Mouse (Mus musculus): ENCODE data around the gene Phf21b. TPM values are rescaled to one million over a fixed set of nuclear protein-coding genes. Genes with fewer than 3 reads are reported as not detected.

The Phf21b gene
- polyA plus RNA-seq, 1 experiment from 2014 or later, result 0.48 TPM

- 72% methylated on average over 5 of the region's 5 CpGs for WGBS
- Histone ChIP-seq H3K9ac (no peak overlapping the region), H3K4me1 (peaks cover 17% of the 10 kb centered on the region), H3K9me3 (no peaks in the 10 kb centered on the region), H3K4me2 (replicated peaks) (no peak overlapping the region), H3K4me3 (no peak overlapping the region), H3K27me3 (peaks cover 4% of the 10 kb centered on the region; the same call in 1 of the 2 replicates), H3K36me3 (no peaks in the 10 kb centered on the region), H3K27ac (no peak overlapping the region)
- no peak for ATAC-seq (ENCODE audit: low FRiP score, low read depth)
Measured at GRCm38 (mm10) chr15:84811126-84811525, 44.7 kb downstream of the Phf21b start.

GRCm38 (mm10) chr15:84809275-84809952, 46.4 kb downstream of the Phf21b start:
- peaks cover 17% of the 10 kb centered on the region for H3K4me1 ChIP-seq
- peak; percentile 41; the same call in 1 of the 2 replicates for ATAC-seq (ENCODE audit: low FRiP score, low read depth)
- H3K36me3 ChIP-seq, result peaks cover 5% of the 10 kb centered on the region
- H3K4me2 ChIP-seq (replicated peaks), result peak overlapping the region; percentile 14; the same call in 1 of the 2 replicates
- WGBS, result 12% methylated on average over 21 of the region's 21 CpGs
- no peak overlapping the region for H3K27ac ChIP-seq
- H3K9me3 ChIP-seq, result no peaks in the 10 kb centered on the region
- peaks cover 4% of the 10 kb centered on the region; the same call in 1 of the 2 replicates for H3K27me3 ChIP-seq
- H3K4me3 ChIP-seq, result no peak overlapping the region
- peak overlapping the region; percentile 36; the same call in 1 of the 2 replicates for H3K9ac ChIP-seq

GRCm38 (mm10) chr15:84803685-84804084, 52.2 kb downstream of the Phf21b start:
- Histone ChIP-seq H3K4me3 (no peak overlapping the region), H3K4me1 (no peaks in the 10 kb centered on the region), H3K4me2 (replicated peaks) (no peak overlapping the region), H3K27me3 (no peaks in the 10 kb centered on the region), H3K9ac (no peak overlapping the region), H3K36me3 (peaks cover 16% of the 10 kb centered on the region), H3K27ac (no peak overlapping the region), H3K9me3 (no peaks in the 10 kb centered on the region)
- ATAC-seq (ENCODE audit: low FRiP score, low read depth), result no peak
- 51% methylated on average over 3 of the region's 3 CpGs for WGBS

GRCm38 (mm10) chr15:84800132-84800531, 55.7 kb downstream of the Phf21b start:
- WGBS, result 84% methylated on average over 5 of the region's 5 CpGs
- Histone ChIP-seq H3K9me3 (no peaks in the 10 kb centered on the region), H3K36me3 (peaks cover 36% of the 10 kb centered on the region), H3K4me2 (replicated peaks) (no peak overlapping the region), H3K27me3 (no peaks in the 10 kb centered on the region), H3K27ac (no peak overlapping the region), H3K9ac (no peak overlapping the region), H3K4me3 (no peak overlapping the region), H3K4me1 (no peaks in the 10 kb centered on the region)
- no peak for ATAC-seq (ENCODE audit: low FRiP score, low read depth)

GRCm38 (mm10) chr15:84793649-84794048, 62.2 kb downstream of the Phf21b start:
- no peak overlapping the region for H3K9ac ChIP-seq
- no peak overlapping the region for H3K4me3 ChIP-seq
- no peaks in the 10 kb centered on the region for H3K27me3 ChIP-seq
- WGBS, result 67% methylated on average over 5 of the region's 5 CpGs
- no peak for ATAC-seq (ENCODE audit: low FRiP score, low read depth)
- no peaks in the 10 kb centered on the region for H3K4me1 ChIP-seq
- H3K4me2 ChIP-seq (replicated peaks), result no peak overlapping the region
- H3K27ac ChIP-seq, result no peak overlapping the region
- peaks cover 42% of the 10 kb centered on the region for H3K36me3 ChIP-seq
- no peaks in the 10 kb centered on the region for H3K9me3 ChIP-seq

- Histone ChIP-seq H3K4me2 (replicated peaks) (no peak overlapping the region), H3K9ac (no peak overlapping the region), H3K4me1 (no peaks in the 10 kb centered on the region), H3K27ac (no peak overlapping the region), H3K27me3 (no peaks in the 10 kb centered on the region), H3K9me3 (no peaks in the 10 kb centered on the region), H3K36me3 (peaks cover 26% of the 10 kb centered on the region), H3K4me3 (no peak overlapping the region)
- no peak for ATAC-seq (ENCODE audit: low FRiP score, low read depth)
- 84% methylated on average over 10 of the region's 10 CpGs for WGBS
Measured at GRCm38 (mm10) chr15:84787161-84787560, 68.7 kb downstream of the Phf21b start.

- no peaks in the 10 kb centered on the region for H3K9me3 ChIP-seq
Measured at GRCm38 (mm10) chr15:84784812-84785211, 71.0 kb downstream of the Phf21b start.

GRCm38 (mm10) chr15:84778587-84778986, 77.3 kb downstream of the Phf21b start:
- H3K27me3 ChIP-seq, result 0 out of 2 replicates have a peak, but pooled peaks cover 3% of the 10 kb centered on the region
- no peaks in the 10 kb centered on the region for H3K9me3 ChIP-seq
- ATAC-seq (ENCODE audit: low FRiP score, low read depth), result no peak
- H3K4me3 ChIP-seq, result no peak overlapping the region
- no peaks in the 10 kb centered on the region for H3K36me3 ChIP-seq
- 52% methylated on average over 5 of the region's 5 CpGs for WGBS
- no peak overlapping the region for H3K9ac ChIP-seq
- no peak overlapping the region for H3K27ac ChIP-seq
- no peak overlapping the region for H3K4me2 ChIP-seq (replicated peaks)
- H3K4me1 ChIP-seq, result 0 out of 2 replicates have a peak, but pooled peaks cover 3% of the 10 kb centered on the region

More at GRCm38 (mm10) chr15:84784812-84785211, 71.0 kb downstream of the Phf21b start:
- no peak for ATAC-seq (ENCODE audit: low FRiP score, low read depth)
- 97% methylated on average over 16 of the region's 16 CpGs for WGBS
- no peaks in the 10 kb centered on the region for H3K4me1 ChIP-seq
- H3K9ac ChIP-seq, result no peak overlapping the region
- H3K4me3 ChIP-seq, result no peak overlapping the region
- no peaks in the 10 kb centered on the region for H3K27me3 ChIP-seq
- H3K4me2 ChIP-seq (replicated peaks), result no peak overlapping the region
- peaks cover 14% of the 10 kb centered on the region for H3K36me3 ChIP-seq
- H3K27ac ChIP-seq, result no peak overlapping the region

- H3K4me2 ChIP-seq (replicated peaks), result peak overlapping the region; percentile 12
- H3K27me3 ChIP-seq, result 0 out of 2 replicates have a peak, but pooled peaks cover 3% of the 10 kb centered on the region
- no peak for ATAC-seq (ENCODE audit: low FRiP score, low read depth)
- 44% methylated on average over 20 of the region's 20 CpGs for WGBS
- H3K36me3 ChIP-seq, result no peaks in the 10 kb centered on the region
- H3K4me1 ChIP-seq, result peaks cover 7% of the 10 kb centered on the region; the same call in 1 of the 2 replicates
- no peak overlapping the region for H3K9ac ChIP-seq
- no peak overlapping the region for H3K4me3 ChIP-seq
- H3K9me3 ChIP-seq, result no peaks in the 10 kb centered on the region
- H3K27ac ChIP-seq, result no peak overlapping the region
Measured at GRCm38 (mm10) chr15:84775421-84776174, 80.3 kb downstream of the Phf21b start.

GRCm38 (mm10) chr15:84772191-84773111, 83.4 kb downstream of the Phf21b start:
- Histone ChIP-seq H3K9ac (no peak overlapping the region), H3K27me3 (0 out of 2 replicates have a peak, but pooled peaks cover 3% of the 10 kb centered on the region), H3K27ac (no peak overlapping the region), H3K4me1 (peaks cover 7% of the 10 kb centered on the region; the same call in 1 of the 2 replicates), H3K36me3 (no peaks in the 10 kb centered on the region), H3K4me2 (replicated peaks) (no peak overlapping the region), H3K9me3 (no peaks in the 10 kb centered on the region), H3K4me3 (no peak overlapping the region)
- WGBS, result 81% methylated on average over 21 of the region's 21 CpGs
- no peak for ATAC-seq (ENCODE audit: low FRiP score, low read depth)

- Histone ChIP-seq H3K4me3 (no peak overlapping the region), H3K9me3 (no peaks in the 10 kb centered on the region), H3K4me2 (replicated peaks) (no peak overlapping the region), H3K27ac (no peak overlapping the region), H3K4me1 (peaks cover 4% of the 10 kb centered on the region; the same call in 1 of the 2 replicates), H3K9ac (no peak overlapping the region), H3K36me3 (no peaks in the 10 kb centered on the region), H3K27me3 (0 out of 2 replicates have a peak, but pooled peaks cover 3% of the 10 kb centered on the region)
- no peak for ATAC-seq (ENCODE audit: low FRiP score, low read depth)
- 68% methylated on average over 11 of the region's 11 CpGs for WGBS
Measured at GRCm38 (mm10) chr15:84769641-84770341, 86.1 kb downstream of the Phf21b start.

All from limb, embryonic 13.5 days (tissue).